Mouse (Mus musculus) erythroblast, embryonic 14.5 days (primary cell): ENCODE results near the gene Rnf157. TPM values are rescaled to one million over a fixed set of nuclear protein-coding genes. Genes with fewer than 3 reads are reported as not detected.
"Not testable (repeated sequence)": the region's sequence is repeated elsewhere in the genome, so short reads cannot be mapped to it uniquely, and the experiment has no call there.

Experiments used
- H3K27me3 ChIP-seq: 2 replicates; pipeline ENCODE4 v1.6.1; 2012; ENCODE audit warnings: inconsistent platforms; ENCODE audit not compliant: control insufficient read depth
- H3K36me3 ChIP-seq: 2 replicates; pipeline ENCODE4 v1.6.1; 2012; ENCODE audit warnings: mild to moderate bottlenecking, inconsistent platforms; ENCODE audit not compliant: control insufficient read depth
- H3K4me1 ChIP-seq: 2 replicates; pipeline ENCODE4 v1.6.1; 2012; ENCODE audit warnings: inconsistent platforms; ENCODE audit not compliant: control insufficient read depth
- H3K4me3 ChIP-seq: replicated peaks from 2 replicates; pipeline ENCODE3; 2012; ENCODE audit warnings: moderate library complexity, mild to moderate bottlenecking, inconsistent platforms
- H3K9me3 ChIP-seq: 2 replicates; pipeline ENCODE4 v1.6.1; 2012; ENCODE audit warnings: low read length, inconsistent platforms, mixed read lengths; ENCODE audit not compliant: control insufficient read depth
- GATA1 ChIP-seq: IDR thresholded peaks from 2 replicates; pipeline ENCODE4 v1.6.1; 2012; ENCODE audit warnings: low read length, inconsistent platforms, mixed read lengths
- TAL1 ChIP-seq: IDR thresholded peaks from 3 replicates; pipeline ENCODE4 v1.6.1; 2012; ENCODE audit warnings: low read length, inconsistent platforms, mixed read lengths
- polyA plus RNA-seq: library from polyadenylated mRNA; stranded (reverse); fragments of >175 nt; gene quantifications from 2 replicates; pipeline ENCODE4 v1.2.3, GENCODE M21; 2012

The Rnf157 gene
- polyA plus RNA-seq, 1 experiment, result not detected

DNA sequence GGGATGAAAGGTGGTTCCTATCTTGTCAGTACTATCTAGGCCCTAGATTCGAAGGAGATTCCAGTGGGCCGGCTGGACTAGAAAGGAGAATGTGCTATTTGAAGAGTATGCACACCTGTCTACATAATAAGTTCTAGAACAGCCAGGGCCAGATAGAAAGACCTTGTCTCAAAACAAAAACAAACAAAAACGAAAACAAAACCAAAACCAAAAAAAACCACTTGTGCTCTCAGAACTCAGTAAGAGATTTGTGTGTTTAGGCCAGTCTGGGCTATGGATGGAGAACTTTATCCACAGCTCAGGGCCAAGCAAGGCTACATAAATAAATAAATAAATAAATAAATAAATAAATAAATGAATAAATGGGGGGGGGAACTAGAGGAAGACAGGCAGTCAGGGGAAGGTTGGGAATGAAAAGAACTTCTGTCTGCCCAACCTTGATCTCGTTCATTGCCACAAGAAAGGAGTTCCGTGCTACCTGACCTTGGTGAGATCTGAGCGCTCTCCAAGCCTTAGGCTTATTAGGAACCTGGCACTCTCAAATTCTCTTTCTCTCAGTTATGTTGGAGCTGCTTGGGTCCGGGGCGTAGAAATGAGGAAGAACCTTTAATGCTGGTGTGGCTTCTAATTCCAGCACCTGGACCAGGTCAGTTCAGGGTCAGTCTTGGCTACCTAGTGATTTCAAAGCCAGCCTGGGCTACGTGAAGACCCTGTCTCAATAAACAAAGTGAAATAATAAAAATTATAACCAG, 17.2 kb upstream of the Rnf157 start:
- H3K4me1 ChIP-seq, result peaks cover 58% of the 10 kb centered on the region
- TF ChIP-seq GATA1 (no peak), TAL1 (no peak)
- no peaks in the 10 kb centered on the region for H3K9me3 ChIP-seq
- H3K27me3 ChIP-seq, result no peaks in the 10 kb centered on the region
- H3K4me3 ChIP-seq, result peak overlapping the region; percentile 54
- H3K36me3 ChIP-seq, result peaks cover 5% of the 10 kb centered on the region

DNA sequence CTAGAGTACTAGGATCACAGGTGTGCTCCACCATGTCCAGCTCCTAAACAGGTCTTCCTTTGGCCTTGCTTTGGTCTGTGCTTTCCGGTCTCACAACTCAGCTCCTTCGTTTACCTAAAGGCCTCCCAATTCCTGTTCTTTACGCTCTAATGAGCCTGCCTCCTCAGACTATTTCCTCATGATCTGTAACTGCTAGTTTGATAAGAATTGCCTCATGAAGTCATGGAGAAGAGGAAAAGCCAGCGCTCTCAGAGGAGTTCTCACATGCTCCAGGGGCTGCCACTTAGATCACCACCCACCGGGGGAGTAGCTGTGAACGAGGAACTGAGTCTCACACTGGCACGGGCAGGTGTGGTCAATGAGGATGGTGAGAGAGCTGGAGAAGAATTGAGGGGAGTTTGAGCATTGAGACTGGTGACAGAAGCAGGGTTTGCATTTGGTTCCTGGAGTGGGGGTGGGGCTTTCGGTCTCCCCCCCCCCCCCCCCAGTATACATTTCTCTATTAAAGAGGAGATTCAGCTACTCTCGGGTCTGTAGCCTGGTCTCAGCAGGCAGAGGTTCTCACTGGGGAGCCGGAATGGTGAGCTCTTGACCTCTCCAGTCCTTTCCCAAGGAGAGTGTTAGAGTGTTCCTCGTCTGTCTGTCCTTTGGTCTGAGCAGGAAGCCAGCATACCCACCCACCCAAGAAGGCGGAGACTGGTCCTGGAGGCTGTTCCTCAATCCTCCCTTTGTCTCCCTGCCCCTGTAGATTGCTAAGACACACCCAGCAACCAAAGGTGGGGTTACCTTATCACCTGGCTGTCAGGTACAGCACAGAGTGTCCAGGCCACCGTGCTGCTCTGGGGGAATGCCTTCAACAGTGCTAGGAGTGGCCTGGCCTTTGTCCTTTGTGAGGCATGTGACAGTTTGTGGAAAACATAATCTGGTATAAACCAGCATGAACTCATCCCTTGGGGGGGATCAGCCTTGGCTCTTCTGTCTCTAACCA, 16.3 kb upstream of the Rnf157 start:
- H3K4me3 ChIP-seq, result peak overlapping the region; percentile 17

DNA sequence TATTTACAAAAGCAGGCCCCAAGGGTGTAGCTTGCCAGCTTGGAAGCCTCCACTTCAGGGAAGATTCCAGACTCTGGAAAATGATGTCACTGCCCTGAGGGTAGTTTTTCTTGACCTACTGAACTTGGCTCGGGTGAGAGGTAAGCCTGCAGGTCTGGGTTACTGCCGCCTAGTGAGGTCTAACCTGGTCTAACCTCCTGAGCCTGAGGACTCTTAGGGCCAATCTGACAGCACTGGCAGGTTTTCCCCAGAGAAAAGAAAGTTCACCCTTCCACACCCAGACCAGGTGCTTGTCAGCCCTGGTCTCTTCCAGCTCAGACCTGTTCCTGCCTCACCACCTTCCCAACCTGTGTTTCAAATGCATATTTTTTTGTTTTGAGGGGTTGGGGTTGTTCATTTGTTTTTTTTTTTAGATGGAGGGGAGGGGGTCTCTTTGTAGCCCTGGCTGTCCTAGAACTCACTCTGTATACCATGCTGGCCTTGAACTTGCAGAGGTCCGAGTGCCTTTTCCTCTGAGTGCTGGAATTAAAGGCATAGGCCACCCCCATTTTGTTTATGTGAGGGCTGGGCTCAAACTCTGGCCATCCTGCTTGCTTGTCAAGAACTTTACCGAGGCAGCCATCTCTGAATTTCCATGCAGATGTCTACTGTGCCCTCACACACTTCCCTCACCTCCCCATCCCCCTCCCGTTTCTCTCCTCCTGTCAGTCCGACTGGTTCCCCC, 14.2 kb upstream of the Rnf157 start:
- Histone ChIP-seq H3K4me1 (peaks cover 46% of the 10 kb centered on the region), H3K27me3 (no peaks in the 10 kb centered on the region), H3K9me3 (no peaks in the 10 kb centered on the region), H3K36me3 (no peaks in the 10 kb centered on the region), H3K4me3 (no peak overlapping the region)
- no peak for TF ChIP-seq TAL1
- no peak for TF ChIP-seq GATA1

More for the DNA sequence above, 16.3 kb upstream of the Rnf157 start:
- no peaks in the 10 kb centered on the region for H3K9me3 ChIP-seq
- TF ChIP-seq GATA1 (no peak), TAL1 (peak; percentile 39; the same call in 1 of the 3 replicates)
- H3K27me3 ChIP-seq, result no peaks in the 10 kb centered on the region
- peaks cover 55% of the 10 kb centered on the region for H3K4me1 ChIP-seq
- no peaks in the 10 kb centered on the region for H3K36me3 ChIP-seq

- not testable (repeated sequence) for H3K9me3 ChIP-seq, H3K27me3 ChIP-seq, H3K4me3 ChIP-seq, H3K36me3 ChIP-seq
- peaks cover 40% of the 10 kb centered on the region for H3K4me1 ChIP-seq
Observed at GRCm38 (mm10) chr11:116426328-116426727, 13.5 kb upstream of the Rnf157 start.

DNA sequence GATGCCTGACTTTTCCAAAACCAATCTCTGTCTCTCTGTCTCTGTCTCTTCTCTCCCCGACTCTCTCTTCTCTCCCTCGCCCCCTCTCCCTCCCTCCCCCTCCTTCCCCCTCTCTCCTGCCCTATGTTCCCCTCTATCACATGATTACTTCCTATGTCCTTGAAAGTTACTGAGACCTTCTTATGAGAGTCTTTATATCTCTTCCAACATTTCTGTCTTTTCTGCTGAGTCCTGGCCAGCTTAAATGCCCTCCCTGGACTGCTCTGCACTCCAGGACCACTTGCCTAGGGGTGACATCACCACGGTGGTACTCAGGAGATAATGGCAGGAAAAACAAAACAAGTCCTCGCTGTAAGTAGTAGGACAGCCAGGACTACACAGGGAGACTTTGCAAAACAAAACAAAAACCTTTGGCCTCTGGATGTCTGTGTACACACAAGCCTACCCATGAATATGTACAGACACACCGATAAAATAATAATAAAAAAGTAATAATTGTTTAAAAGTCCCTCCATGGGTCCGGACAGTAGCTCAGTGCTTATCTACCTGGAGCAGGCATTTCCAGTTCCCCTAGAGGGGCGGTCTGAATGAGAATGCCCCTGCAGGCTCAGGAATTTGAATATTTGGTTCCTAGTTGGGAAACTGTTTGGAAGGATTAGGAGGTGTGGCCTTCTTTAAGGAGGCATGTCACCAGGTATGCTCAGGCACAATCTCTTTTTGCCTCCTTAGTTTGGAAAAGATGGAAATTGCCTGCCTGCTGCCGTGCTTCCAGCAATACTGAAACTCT, 12.0 kb upstream of the Rnf157 start:
- TF ChIP-seq GATA1, result no peak
- TF ChIP-seq TAL1, result no peak
- H3K36me3 ChIP-seq, result no peaks in the 10 kb centered on the region
- H3K9me3 ChIP-seq, result no peaks in the 10 kb centered on the region
- H3K27me3 ChIP-seq, result no peaks in the 10 kb centered on the region
- peaks cover 25% of the 10 kb centered on the region for H3K4me1 ChIP-seq
- H3K4me3 ChIP-seq, result no peak overlapping the region

DNA sequence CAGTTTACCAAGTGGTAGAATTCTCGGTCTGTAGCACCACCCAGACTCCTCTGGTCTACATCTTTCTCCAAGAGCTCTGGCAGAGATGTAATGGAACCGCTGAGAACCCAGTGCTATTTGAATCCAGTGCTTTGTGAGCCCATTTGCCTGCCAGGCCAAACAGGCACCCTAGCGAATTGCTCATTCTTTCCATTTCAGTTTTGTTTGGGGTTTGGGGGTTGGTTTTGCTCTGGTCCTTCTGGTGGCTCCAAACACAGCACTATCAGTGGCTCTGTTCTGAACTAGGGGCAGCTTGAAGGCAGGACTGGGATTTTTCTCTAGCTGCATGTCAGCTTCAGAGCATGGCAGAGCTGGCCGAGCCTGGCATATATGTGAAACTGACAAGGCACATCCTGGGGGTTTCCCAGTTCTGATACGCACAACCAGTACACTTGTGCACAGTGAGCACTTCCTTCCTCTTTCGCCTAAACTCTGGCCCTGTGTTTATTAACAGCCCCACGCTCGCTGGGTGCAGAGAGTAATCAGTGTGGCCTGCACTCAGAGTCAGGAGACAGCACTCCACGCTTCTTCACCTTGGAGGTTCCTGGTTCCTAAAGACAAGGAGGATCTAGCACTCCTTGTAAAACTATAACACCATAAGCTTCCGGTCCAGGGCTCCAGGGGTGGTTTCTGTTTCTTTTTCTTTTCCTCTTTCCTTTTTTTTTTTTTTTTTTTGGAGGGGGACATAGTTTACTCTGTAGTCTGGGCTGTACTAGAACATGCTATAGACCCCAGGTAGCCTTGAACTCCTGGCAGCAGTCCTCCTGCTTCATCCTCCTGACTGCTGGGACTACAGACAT, 11.2 kb upstream of the Rnf157 start:
- no peaks in the 10 kb centered on the region for H3K27me3 ChIP-seq
- H3K4me1 ChIP-seq, result peaks cover 17% of the 10 kb centered on the region
- TF ChIP-seq GATA1 (no peak), TAL1 (no peak)
- H3K9me3 ChIP-seq, result no peaks in the 10 kb centered on the region
- no peaks in the 10 kb centered on the region for H3K36me3 ChIP-seq
- no peak overlapping the region for H3K4me3 ChIP-seq

- Histone ChIP-seq H3K4me1 (peaks cover 9% of the 10 kb centered on the region), H3K9me3 (no peaks in the 10 kb centered on the region), H3K27me3 (no peaks in the 10 kb centered on the region), H3K4me3 (no peak overlapping the region), H3K36me3 (no peaks in the 10 kb centered on the region)
- no peak for TF ChIP-seq GATA1
- no peak for TF ChIP-seq TAL1
Observed at GRCm38 (mm10) chr11:116423214-116423613, 10.4 kb upstream of the Rnf157 start.

- Histone ChIP-seq H3K4me1 (peaks cover 7% of the 10 kb centered on the region), H3K9me3 (no peaks in the 10 kb centered on the region), H3K36me3 (no peaks in the 10 kb centered on the region), H3K27me3 (no peaks in the 10 kb centered on the region), H3K4me3 (no peak overlapping the region)
- TF ChIP-seq TAL1 (no peak), GATA1 (no peak)
Observed at GRCm38 (mm10) chr11:116422562-116422961, 9.7 kb upstream of the Rnf157 start.
